Mouse (Mus musculus) urinary bladder, postnatal 14 days (tissue): ENCODE data around the gene Slc38a4.

ENCODE experiments used
- DNase-seq: peaks from one replicate; pipeline ENCODE4 v3.0.0; 2021; ENCODE audit warnings: low spot score

Gene Slc38a4

GRCm38 (mm10) chr15:97055794-97056193 is at the start of gene Slc38a4:
Gene Slc38a4, minus strand, starts transcription at chr15:97055956.
- DNase-seq, result no peak

DNA sequence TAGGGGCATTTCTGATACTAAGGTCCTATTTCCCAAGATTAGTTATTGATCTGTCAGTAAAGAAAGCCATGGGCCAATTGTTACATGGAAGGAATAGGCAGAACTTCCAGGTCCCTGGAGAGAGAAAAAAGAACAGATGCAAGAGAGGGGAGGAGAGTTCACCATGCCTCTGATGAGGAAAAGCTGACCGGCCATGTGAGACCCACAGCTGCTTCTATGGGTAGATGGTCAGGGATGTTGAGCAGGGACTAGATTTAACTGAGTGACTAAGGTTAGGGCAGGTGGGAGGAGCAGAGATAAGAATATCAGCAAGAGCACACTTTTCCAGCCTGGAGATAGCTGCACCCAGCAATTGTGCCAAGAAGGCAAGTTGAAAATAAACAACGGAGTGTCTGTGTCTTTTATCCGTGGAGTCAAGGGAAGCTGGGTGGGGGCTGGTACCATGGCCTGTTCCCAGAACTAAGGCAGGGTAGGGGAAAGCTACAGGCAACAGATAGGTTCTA is 49.2 kb upstream of the Slc38a4 start:
- DNase-seq, result no peak

DNA sequence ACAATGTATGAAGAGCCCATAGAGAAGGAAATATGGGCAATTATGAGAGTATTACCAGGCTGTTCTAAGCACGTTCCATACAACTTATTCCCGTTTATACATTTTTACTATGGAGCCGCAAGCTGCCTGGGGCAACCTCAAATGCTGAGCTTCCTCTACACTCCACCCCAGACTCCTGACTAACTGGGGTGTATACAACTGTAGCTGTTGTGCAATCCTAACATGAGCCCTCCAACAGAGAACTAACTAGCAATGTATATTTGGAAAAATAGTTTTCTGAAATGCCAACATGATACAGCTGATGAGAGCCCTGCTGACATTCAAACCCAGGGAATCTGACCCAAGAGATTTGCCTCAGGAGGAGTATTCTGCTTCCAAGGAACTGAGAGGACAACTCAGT is 48.3 kb upstream of the Slc38a4 start:
- DNase-seq, result no peak

DNA sequence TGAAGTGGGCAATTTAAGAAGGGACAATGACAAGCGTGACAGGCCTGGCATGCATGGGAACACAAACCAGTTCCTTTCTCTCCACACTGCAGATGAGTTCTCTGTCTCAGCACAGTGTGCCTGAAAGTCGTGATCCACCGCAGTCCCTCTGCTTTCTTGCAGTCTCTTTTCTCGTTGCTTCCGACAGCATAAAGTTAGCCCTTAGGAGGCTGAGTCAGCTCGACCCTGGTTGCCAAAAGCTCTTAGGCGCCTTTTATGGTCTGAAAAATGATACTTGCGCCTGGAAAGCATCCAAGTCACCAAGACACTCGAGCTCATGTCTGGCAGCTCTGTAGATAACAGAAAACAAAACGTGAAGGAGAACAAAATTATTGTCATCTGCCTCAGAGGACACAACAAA is 47.1 kb upstream of the Slc38a4 start:
- peak; percentile 29 for DNase-seq

GRCm38 (mm10) chr15:97102181-97102580 is 46.4 kb upstream of the Slc38a4 start:
- peak; percentile 11 for DNase-seq

GRCm38 (mm10) chr15:97099101-97099500 is 43.3 kb upstream of the Slc38a4 start:
- DNase-seq, result no peak

DNA sequence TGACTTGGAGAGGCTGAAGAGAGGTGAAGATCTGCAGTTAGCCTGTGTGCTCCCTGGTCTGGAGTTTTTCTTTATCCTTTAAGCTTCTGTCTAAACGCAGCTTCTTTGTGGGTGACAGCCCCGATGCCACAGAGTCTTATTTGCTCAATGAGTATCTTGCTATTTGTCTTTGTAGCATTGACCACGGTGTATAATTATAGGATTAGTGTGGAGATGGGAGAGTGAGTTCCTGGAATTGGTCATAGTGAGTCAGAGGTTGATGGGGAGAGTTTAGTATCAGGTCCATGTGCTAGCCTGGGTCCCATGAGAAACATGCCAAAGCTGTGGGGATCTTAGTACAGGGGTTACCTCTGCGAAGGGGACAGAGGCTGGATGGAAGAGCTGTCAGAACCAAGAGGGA is 41.8 kb upstream of the Slc38a4 start:
- no peak for DNase-seq

- no peak for DNase-seq
Measured at GRCm38 (mm10) chr15:97089526-97089925, 33.8 kb upstream of the Slc38a4 start.

DNA sequence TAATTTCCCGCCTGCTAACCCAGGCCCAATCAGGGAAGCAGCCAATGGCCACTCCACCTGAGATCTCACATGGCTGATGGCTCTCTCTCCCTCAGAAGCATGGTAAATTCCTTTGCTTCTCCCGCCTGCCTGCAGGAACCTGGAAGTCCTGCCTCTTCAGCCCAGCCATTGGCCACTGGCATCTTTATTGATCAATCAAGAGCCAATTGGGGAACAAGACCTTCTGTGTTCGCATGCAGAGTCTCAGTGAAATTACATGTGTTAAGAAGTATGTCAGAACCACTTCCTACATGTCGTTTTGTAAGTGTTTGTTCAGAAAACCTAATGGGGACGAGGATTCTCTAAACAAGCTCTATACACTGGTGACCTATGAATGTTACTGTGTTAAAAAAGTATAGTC is 30.1 kb upstream of the Slc38a4 start:
- DNase-seq, result no peak

DNA sequence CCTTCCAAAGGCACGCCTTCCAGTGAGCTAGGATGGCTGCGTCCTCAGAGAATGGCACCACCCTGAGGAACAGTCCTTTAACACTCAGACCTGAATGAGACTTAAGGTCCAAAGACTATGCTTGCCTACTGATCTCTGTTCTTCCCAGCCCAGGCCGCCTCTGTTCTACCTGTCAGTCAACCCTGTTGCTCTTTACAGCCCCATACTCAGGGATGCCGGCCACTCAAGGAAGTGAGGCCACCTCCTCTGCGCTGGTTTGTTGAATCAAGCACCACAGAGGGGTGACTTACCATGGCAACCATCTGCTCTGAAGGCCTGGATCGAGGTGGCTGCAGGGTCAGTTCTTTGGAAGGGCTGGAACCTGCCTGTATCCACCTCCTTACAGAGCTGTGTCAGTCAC is 21.9 kb upstream of the Slc38a4 start:
- DNase-seq, result no peak

DNA sequence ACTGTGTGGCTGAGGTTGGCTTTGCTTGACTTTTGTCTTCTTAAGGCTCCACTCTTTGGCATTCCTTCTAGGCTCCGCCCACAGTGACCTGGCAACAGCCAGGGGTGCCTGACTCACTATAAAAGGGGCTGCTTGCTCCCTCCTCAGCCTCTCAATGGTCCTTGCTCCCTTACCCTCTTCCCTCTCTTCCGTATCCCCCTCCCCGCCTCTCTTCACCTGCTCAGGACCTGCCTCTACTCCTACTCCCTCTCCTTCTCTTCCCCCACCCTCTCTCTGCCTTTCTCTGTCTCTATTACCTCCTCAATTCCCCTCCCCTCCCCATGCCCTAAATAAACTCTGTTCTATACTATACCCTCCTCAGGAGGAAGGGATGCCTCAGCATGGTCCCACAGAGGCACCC is 20.3 kb upstream of the Slc38a4 start:
- no peak for DNase-seq

DNA sequence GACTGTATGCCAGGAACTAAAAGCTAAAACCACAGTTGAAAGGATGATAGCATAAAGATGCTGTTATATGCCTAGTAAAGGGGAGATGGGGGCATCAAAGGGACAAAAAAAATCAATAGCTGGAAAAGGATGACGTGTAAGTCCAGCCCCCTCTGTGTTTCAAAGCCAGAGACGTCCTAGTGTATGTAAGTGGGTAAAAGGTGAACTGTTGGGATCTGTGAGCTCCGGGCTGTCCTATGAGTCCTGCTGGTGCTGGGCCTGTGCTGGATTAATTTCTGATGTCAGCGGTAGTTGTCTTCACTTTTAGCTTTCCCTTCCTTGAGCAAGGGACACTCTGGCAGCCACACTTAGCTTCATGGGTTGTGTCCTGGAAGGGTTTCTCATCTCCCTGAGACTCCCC is 19.5 kb upstream of the Slc38a4 start:
- DNase-seq, result no peak

DNA sequence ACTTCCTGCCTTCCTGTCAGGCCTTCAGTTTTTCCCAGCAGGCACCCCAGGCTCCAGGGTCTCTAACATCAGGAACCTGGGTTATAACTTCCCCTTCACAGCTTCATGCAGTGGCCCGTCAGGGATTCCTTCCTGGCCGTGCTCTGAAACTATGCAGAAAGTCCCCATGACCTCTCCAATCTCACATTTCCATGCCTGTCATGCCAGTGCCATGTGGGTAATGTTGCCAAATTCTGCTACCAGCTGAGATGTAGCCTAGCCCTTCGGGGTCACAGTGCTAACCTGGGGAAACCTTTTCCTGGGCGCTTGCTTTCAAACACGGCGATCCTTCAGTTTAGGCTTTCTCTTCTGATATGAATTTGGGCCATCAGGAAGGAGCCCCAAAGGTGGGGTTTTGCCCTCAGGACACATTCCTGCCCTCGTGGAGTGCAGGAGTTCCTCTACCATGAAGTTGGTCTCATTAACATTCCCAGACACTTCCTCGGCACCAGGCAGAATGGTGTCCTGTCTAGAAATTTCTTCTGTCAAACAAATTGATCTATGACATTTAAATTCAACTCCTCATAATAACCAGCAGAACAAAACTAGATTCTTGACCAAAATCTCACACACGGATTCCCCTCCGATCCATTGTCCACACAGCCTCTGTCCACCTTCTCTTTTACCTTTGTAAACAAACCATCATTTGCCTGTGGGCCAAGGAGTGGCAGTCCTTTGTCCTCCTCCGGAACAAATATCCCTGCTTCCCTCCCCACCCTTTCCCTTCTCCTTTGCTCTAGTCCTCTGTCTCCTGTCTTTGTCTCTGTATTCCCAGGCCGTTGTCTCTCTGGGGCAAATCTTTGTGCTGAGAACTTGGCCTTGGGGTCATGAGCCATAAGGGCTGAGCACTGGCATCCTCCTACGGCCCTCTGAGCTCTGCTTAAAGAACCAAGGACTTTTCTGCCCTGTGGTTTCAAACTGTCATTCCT is 17.4 kb upstream of the Slc38a4 start:
- DNase-seq, result no peak

GRCm38 (mm10) chr15:97067340-97068136 is 11.8 kb upstream of the Slc38a4 start:
- no peak for DNase-seq

DNA sequence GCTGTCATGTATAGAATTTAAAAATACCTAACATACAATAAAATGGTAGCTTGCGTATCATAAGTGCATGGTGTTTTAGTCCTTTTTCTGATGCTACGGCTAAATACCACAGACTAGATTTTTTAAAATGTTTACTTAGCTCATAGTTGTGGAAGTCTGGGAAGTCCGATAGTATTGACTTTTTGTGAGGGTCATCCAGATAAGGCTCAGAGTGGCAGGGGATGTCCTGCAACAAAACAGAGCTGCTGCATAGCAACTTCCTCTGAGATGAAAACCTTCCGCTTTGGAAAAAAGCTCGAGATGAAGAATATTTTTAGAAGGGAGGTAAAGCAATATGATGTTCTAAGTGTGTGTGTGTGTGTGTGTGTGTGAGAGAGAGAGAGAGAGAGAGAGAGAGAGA is 11.2 kb upstream of the Slc38a4 start:
- DNase-seq, result no peak

GRCm38 (mm10) chr15:97063211-97063610 is 7.5 kb upstream of the Slc38a4 start:
- DNase-seq, result no peak

DNA sequence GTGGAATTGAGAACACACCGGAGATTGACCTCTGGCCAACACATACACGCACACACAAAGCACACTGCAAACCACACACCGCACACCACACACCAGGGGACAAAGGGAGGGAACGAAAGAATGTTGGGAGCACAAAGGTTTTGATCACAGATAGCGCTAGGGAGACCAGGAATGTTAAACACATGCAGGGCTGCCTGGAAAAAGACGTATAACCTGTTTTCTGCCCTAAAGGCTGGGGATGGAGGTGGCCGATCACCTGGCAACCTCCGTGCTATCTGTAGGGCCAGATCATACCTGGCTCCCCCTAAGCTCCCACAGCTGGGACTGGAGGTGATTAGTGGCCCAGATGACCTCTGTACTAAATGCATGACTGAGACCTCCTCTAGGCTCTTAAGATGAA is 5.2 kb upstream of the Slc38a4 start:
- DNase-seq, result no peak

- DNase-seq, result no peak
Measured at GRCm38 (mm10) chr15:97060571-97060970, 4.8 kb upstream of the Slc38a4 start.

DNA sequence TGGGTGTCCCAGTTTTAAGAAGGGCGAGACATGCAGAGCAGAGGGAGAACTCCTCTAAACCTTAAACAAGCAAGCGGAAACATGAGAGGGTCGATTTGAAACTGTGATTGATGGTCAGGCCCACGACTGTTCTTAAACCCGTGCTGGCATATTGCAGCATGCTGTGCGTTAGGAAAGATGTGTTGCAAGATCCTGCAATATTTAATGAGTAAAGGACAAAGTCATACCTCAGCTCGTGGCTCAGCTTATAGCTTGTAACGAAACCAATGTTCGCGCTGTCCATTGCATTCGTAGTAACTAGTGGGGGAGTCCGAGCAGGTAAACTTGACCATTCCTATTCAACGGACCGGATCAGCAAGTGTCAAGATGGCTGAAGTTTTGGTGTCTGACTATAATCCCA is 4.3 kb upstream of the Slc38a4 start:
- DNase-seq, result no peak

DNA sequence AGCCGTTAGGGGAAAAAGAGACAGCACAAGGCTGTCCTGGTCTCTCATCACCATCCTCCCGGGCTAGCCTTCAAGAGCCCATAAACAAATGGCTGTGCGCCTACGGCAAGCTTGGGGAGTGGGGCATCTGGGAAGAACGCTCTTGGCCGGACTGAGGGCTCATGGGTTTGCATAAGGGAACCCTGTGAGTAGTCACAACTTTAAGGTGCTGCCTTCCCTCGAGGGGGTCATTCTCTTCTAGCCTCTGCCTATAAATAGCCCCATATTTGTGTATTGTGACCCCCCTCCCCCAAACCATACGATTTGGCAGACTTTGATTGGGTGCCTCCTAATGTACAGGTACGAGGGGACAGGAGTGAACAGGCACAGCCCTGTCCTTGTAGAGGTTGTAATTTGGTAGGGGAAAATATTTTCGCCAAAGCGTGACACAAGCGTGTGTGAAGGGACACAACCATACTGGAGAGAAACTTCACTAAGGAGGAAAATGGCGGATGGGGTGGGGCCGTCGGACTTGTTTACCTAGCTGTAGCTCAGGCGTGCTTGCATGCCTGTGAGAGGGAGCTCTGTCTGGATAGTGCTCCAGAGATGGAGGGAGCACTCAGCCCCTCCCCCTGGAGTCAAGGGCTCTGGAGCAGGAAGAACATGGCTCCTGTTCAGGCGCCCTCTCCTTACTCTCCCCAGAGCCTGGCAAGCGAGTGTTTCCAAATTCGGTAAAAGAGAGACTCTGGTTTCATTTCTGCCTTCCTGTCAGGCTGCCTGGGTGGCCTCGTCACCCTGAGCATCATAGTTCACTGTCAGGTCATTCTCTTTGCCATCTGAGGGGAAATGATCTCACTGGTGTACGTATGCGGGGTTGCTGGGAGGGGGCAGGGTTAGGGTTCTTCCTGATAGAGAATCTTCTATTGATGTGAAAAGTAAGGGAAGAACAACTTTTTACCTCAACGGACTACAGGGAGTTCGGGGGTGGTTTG is 3.6 kb upstream of the Slc38a4 start:
- DNase-seq, result no peak

GRCm38 (mm10) chr15:97054767-97055489 is 828 bp downstream of the Slc38a4 start:
- no peak for DNase-seq
